ENCODE assay signal across 12 mouse cellular contexts in genomic region chr5:53661508-53661907, GRCm38 (mm10). TPM values are rescaled to one million over a fixed set of nuclear protein-coding genes. Genes with fewer than 3 reads are reported as not detected.
"Had no signal": no experiment of that assay in that cellular context is flagged by ENCODE, and none has a peak within 500 bp of the region (broad histone marks: within the 10 kb centered on the region; RNA-seq: fewer than 3 reads in every experiment).

No protein-coding gene starts in this region.

- ATAC-seq: intestine, embryonic 16.5 days; liver, postnatal 0 days had no signal

- DNase-seq: kidney, adult 18-20 months; kidney, postnatal 4 days; liver, postnatal 0 days; lung, embryonic 14.5 days; lung, postnatal 10 days; midbrain, embryonic 14.5 days; right cerebral cortex, adult 18-20 months; right cerebral cortex, postnatal 14 days; right cerebral cortex, postnatal 4 days; thymus, postnatal 25 days had no signal

RNA-seq across cellular contexts. Expression of gene Cckar, which starts 46.0 kb away (rescaled TPM):
- total RNA-seq: layer of hippocampus, adult 18-20 months had no signal
